Mouse (Mus musculus): ENCODE data around the gene Prodh2. TPM values are rescaled to one million over a fixed set of nuclear protein-coding genes. Genes with fewer than 3 reads are reported as not detected.

Prodh2 gene
- not detected in 2 replicates for polyA plus RNA-seq (2021; fragmentation: Nextera tagmentation)
- long read RNA-seq, experiment 1 = 0 reads
- long read RNA-seq, experiment 2 = 0 reads

GRCm38 (mm10) chr7:30493401-30493931, at the start of gene Prodh2:
TSS of gene Prodh2 (plus strand) at chr7:30493622.

GRCm38 (mm10) chr7:30444971-30445751, 48.3 kb upstream of the Prodh2 start, which contains the start of gene Aplp1:
TSS of gene Aplp1 (minus strand) at chr7:30445535.

GRCm38 (mm10) chr7:30457629-30458330, 35.6 kb upstream of the Prodh2 start, which contains the start of the genes Kirrel2 and Nphs1:
TSS of gene Kirrel2 (minus strand) at chr7:30457690.
TSS of gene Nphs1 (plus strand) at chr7:30458315.

GRCm38 (mm10) chr7:30534633-30535577, 41.5 kb downstream of the Prodh2 start, which contains the start of gene Arhgap33:
TSS of gene Arhgap33 (minus strand) at chr7:30535060.

GRCm38 (mm10) chr7:30552102-30553020, 58.9 kb downstream of the Prodh2 start, which contains the start of the genes Hspb6 and Proser3:
TSS of gene Hspb6 (plus strand) at chr7:30552178.
TSS of gene Proser3 (minus strand) at chr7:30552299.

GRCm38 (mm10) chr7:30559443-30559954, 66.1 kb downstream of the Prodh2 start, which contains the start of gene Lin37:
TSS of gene Lin37 (minus strand) at chr7:30559838.

Other genes starting within 250 kb of the Prodh2 start
- 0.15 and 0.24 TPM in 2 replicates for gene Thap8, start 213.5 kb upstream of the Prodh2 start, polyA plus RNA-seq (2021; fragmentation: Nextera tagmentation)
- 0.26 and 0.46 TPM in 2 replicates for gene Wdr62, start 213.2 kb upstream of the Prodh2 start, polyA plus RNA-seq (2021; fragmentation: Nextera tagmentation)
- 112 and 324 TPM in 2 replicates for gene Clip3, start 201.9 kb upstream of the Prodh2 start, polyA plus RNA-seq (2021; fragmentation: Nextera tagmentation)
- 144 and 154 TPM in 2 replicates for gene Alkbh6, start 184.9 kb upstream of the Prodh2 start, polyA plus RNA-seq (2021; fragmentation: Nextera tagmentation)
- gene Syne4, start 178.8 kb upstream of the Prodh2 start, polyA plus RNA-seq (2021; fragmentation: Nextera tagmentation) = 0.79 and 1.5 TPM in 2 replicates
- gene E130208F15Rik, start 171.9 kb upstream of the Prodh2 start, polyA plus RNA-seq (2021; fragmentation: Nextera tagmentation) = 4.9 TPM in 1 of 2 replicates, not detected in the other
- 22.9 and 31.6 TPM in 2 replicates for gene Sdhaf1, start 169.7 kb upstream of the Prodh2 start, polyA plus RNA-seq (2021; fragmentation: Nextera tagmentation)
- 4.3 and 5.7 TPM in 2 replicates for gene Lrfn3, start 130.8 kb upstream of the Prodh2 start, polyA plus RNA-seq (2021; fragmentation: Nextera tagmentation)
- 109 and 120 TPM in 2 replicates for gene Tyrobp, start 79.9 kb upstream of the Prodh2 start, polyA plus RNA-seq (2021; fragmentation: Nextera tagmentation)
- 3.4 TPM in 2 replicates for gene Hcst, start 73.8 kb upstream of the Prodh2 start, polyA plus RNA-seq (2021; fragmentation: Nextera tagmentation)
- gene Nfkbid, start 71.9 kb upstream of the Prodh2 start, polyA plus RNA-seq (2021; fragmentation: Nextera tagmentation) = 0.63 and 0.77 TPM in 2 replicates
- 261 and 1,018 TPM in 2 replicates for gene Aplp1, start 48.1 kb upstream of the Prodh2 start, polyA plus RNA-seq (2021; fragmentation: Nextera tagmentation)
- gene Kirrel2, start 35.9 kb upstream of the Prodh2 start, polyA plus RNA-seq (2021; fragmentation: Nextera tagmentation) = 2.8 and 3.5 TPM in 2 replicates
- 0.39 and 0.83 TPM in 2 replicates for gene Nphs1, start 35.3 kb upstream of the Prodh2 start, polyA plus RNA-seq (2021; fragmentation: Nextera tagmentation)
- 42.0 and 69.4 TPM in 2 replicates for gene Arhgap33, start 41.4 kb downstream of the Prodh2 start, polyA plus RNA-seq (2021; fragmentation: Nextera tagmentation)
- gene Hspb6, start 58.6 kb downstream of the Prodh2 start, polyA plus RNA-seq (2021; fragmentation: Nextera tagmentation) = 4.9 and 7.6 TPM in 2 replicates
- gene Proser3, start 58.7 kb downstream of the Prodh2 start, polyA plus RNA-seq (2021; fragmentation: Nextera tagmentation) = 0.69 and 2.1 TPM in 2 replicates
- 54.8 and 66.6 TPM in 2 replicates for gene Lin37, start 66.2 kb downstream of the Prodh2 start, polyA plus RNA-seq (2021; fragmentation: Nextera tagmentation)
- 108 and 133 TPM in 2 replicates for gene U2af1l4, start 69.7 kb downstream of the Prodh2 start, polyA plus RNA-seq (2021; fragmentation: Nextera tagmentation)
- gene Gm49396, start 69.7 kb downstream of the Prodh2 start, polyA plus RNA-seq (2021; fragmentation: Nextera tagmentation) = 0.67 and 0.75 TPM in 2 replicates
- gene Psenen, start 70.0 kb downstream of the Prodh2 start, polyA plus RNA-seq (2021; fragmentation: Nextera tagmentation) = 187 and 210 TPM in 2 replicates
- 0.55 and 1.2 TPM in 2 replicates for gene Igflr1, start 71.8 kb downstream of the Prodh2 start, polyA plus RNA-seq (2021; fragmentation: Nextera tagmentation)
- gene Kmt2b, start 95.1 kb downstream of the Prodh2 start, polyA plus RNA-seq (2021; fragmentation: Nextera tagmentation) = 2.0 and 3.6 TPM in 2 replicates
- 0.36 TPM in 1 of 2 replicates, not detected in the other for gene Zbtb32, start 105.3 kb downstream of the Prodh2 start, polyA plus RNA-seq (2021; fragmentation: Nextera tagmentation)
- 0.13 and 0.23 TPM in 2 replicates for gene Upk1a, start 119.2 kb downstream of the Prodh2 start, polyA plus RNA-seq (2021; fragmentation: Nextera tagmentation)
- 2,467 and 2,532 TPM in 2 replicates for gene Cox6b1, start 132.5 kb downstream of the Prodh2 start, polyA plus RNA-seq (2021; fragmentation: Nextera tagmentation)
- gene Etv2, start 142.2 kb downstream of the Prodh2 start, polyA plus RNA-seq (2021; fragmentation: Nextera tagmentation) = not detected in 2 replicates
- gene Rbm42, start 156.7 kb downstream of the Prodh2 start, polyA plus RNA-seq (2021; fragmentation: Nextera tagmentation) = 112 and 122 TPM in 2 replicates
- gene Haus5, start 171.4 kb downstream of the Prodh2 start, polyA plus RNA-seq (2021; fragmentation: Nextera tagmentation) = 3.6 and 4.0 TPM in 2 replicates
- not detected in 2 replicates for gene Pmis2, start 178.0 kb downstream of the Prodh2 start, polyA plus RNA-seq (2021; fragmentation: Nextera tagmentation)
- gene 2200002J24Rik, start 205.3 kb downstream of the Prodh2 start, polyA plus RNA-seq (2021; fragmentation: Nextera tagmentation) = not detected in 2 replicates
- gene Atp4a, start 218.6 kb downstream of the Prodh2 start, polyA plus RNA-seq (2021; fragmentation: Nextera tagmentation) = 0.55 and 0.83 TPM in 2 replicates
- 172 and 228 TPM in 2 replicates for gene Tmem147, start 235.9 kb downstream of the Prodh2 start, polyA plus RNA-seq (2021; fragmentation: Nextera tagmentation)